Mouse (Mus musculus): Measurements from ENCODE around the gene Polr3h. TPM values are rescaled to one million over a fixed set of nuclear protein-coding genes. Genes with fewer than 3 reads are reported as not detected.
A peak's percentile ranks its signal among the peaks of the same experiment; 100 is the strongest.

Gene Polr3h
- polyA plus RNA-seq, 1 experiment from 2014 or later: 108 TPM

DNA sequence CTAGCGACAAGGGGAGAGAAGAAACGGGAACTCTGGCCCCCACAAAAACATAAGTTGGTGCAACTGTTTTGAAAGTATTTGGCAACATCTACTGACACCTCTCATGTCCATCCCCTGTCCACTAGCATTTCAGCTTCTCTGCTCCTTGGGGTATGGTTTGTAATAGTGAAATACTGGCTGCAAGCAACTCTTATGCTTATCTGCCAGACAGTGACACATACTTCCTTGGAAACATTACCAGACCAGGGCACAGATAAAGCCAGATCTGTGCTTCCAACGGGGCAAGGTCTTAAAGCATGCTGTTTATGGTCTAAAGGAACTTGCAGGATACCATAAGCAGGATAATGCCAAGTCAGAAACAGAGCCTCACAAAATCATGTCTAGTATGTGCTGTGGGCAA, 32.9 kb upstream of the Polr3h start:
- WGBS: 69% methylated on average over 3 of the region's 3 CpGs
- no peak for DNase-seq (ENCODE audit: low spot score)
- H3K27ac ChIP-seq: no peak overlapping the region
- H3K9me3 ChIP-seq: no peaks in the 10 kb centered on the region
- H3K4me1 ChIP-seq: peaks cover 11% of the 10 kb centered on the region; the same call in 1 of the 2 replicates
- H3K27me3 ChIP-seq (ENCODE audit: insufficient read depth, poor library complexity, severe bottlenecking): no peaks in the 10 kb centered on the region
- peaks cover 13% of the 10 kb centered on the region; the same call in 1 of the 2 replicates for H3K36me3 ChIP-seq
- no peak overlapping the region for H3K4me3 ChIP-seq

DNA sequence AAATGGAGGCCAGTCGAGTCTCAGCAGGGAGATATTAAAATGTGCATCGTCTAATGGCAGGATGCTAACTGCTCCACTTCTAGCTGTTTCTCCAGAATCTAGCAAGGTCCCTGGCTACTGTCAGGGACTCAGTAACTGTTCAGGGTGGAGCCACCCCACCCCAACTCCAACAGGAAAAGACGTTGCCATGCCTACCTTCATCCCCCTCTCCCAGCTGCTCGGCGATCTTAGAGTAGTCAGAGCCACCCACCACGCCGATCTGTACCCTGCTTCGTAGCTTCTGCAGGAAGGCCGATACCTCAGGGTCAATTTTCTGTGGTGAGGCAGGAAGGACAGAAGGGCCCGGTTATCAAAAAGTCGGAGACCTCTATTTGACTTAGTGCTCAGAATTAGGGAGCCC, 31.6 kb upstream of the Polr3h start:
- peaks cover 11% of the 10 kb centered on the region; the same call in 1 of the 2 replicates for H3K4me1 ChIP-seq
- H3K27me3 ChIP-seq (ENCODE audit: insufficient read depth, poor library complexity, severe bottlenecking): no peaks in the 10 kb centered on the region
- H3K9me3 ChIP-seq: no peaks in the 10 kb centered on the region
- H3K4me3 ChIP-seq: no peak overlapping the region
- H3K36me3 ChIP-seq: peaks cover 15% of the 10 kb centered on the region; the same call in 1 of the 2 replicates
- no peak overlapping the region for H3K27ac ChIP-seq
- WGBS: 80% methylated on average over 11 of the region's 11 CpGs
- no peak for DNase-seq (ENCODE audit: low spot score)

DNA sequence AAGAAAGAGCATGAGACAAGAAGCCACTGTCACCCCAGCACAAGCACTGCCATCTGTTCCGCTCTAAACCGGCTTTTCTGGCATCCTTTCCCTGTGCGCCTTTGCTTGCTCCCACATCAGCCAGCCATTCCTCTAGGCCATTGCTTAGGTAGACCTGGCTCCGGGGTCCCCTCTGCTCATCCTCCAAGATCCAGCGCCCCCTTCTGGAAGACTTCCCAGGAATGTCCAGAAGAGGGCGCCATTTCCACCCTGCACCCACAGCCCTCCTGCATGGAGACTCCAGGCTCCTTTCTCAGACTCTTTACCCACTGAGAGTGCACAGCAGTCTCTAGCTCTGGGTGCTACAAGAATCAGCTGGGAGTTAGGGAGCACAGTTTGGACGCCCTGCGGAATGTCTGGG, 30.4 kb upstream of the Polr3h start:
- Histone ChIP-seq H3K27me3 (ENCODE audit: insufficient read depth, poor library complexity, severe bottlenecking) (no peaks in the 10 kb centered on the region), H3K9me3 (no peaks in the 10 kb centered on the region), H3K4me3 (no peak overlapping the region), H3K4me1 (peaks cover 11% of the 10 kb centered on the region; the same call in 1 of the 2 replicates), H3K36me3 (peaks cover 21% of the 10 kb centered on the region), H3K27ac (no peak overlapping the region)
- no peak for DNase-seq (ENCODE audit: low spot score)
- whole genome bisulfite sequencing: 51% methylated on average over 8 of the region's 8 CpGs

- no peaks in the 10 kb centered on the region for H3K9me3 ChIP-seq
- H3K4me1 ChIP-seq: peaks cover 8% of the 10 kb centered on the region; the same call in 1 of the 2 replicates
- H3K4me3 ChIP-seq: no peak overlapping the region
- DNase-seq (ENCODE audit: low spot score): peak; percentile 61
- WGBS: 94% methylated on average over 15 of the region's 15 CpGs
- peaks cover 24% of the 10 kb centered on the region for H3K36me3 ChIP-seq
- no peak overlapping the region for H3K27ac ChIP-seq
- H3K27me3 ChIP-seq (ENCODE audit: insufficient read depth, poor library complexity, severe bottlenecking): 0 out of 2 replicates have a peak, but pooled peaks cover 3% of the 10 kb centered on the region
Measured at GRCm38 (mm10) chr15:81955414-81955813, 29.4 kb upstream of the Polr3h start.

DNA sequence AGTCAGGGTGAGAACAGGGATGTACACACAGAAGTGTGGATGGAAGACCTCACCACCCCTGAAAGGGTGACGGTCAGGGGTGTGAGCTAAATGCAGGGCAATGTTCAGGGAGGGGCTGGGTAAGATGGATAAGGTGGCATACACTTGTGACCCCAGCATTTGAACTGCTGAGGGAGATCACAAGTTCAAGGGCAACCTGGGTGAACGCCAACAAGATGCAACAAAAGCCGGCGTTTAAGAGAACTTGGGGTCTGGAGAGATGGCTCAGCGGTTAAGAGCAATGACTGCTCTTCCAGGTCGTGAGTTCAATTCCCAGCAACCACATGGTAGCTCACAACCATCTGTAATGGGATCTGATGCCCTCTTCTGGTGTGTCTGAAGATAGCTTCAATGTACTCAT, 28.7 kb upstream of the Polr3h start:
- Histone ChIP-seq H3K9me3 (no peaks in the 10 kb centered on the region), H3K4me1 (peaks cover 5% of the 10 kb centered on the region), H3K27me3 (ENCODE audit: insufficient read depth, poor library complexity, severe bottlenecking) (0 out of 2 replicates have a peak, but pooled peaks cover 3% of the 10 kb centered on the region), H3K27ac (no peak overlapping the region), H3K4me3 (no peak overlapping the region), H3K36me3 (peaks cover 24% of the 10 kb centered on the region)
- WGBS: 96% methylated on average over 6 of the region's 6 CpGs
- no peak for DNase-seq (ENCODE audit: low spot score)

GRCm38 (mm10) chr15:81954151-81954583, 28.1 kb upstream of the Polr3h start:
- Histone ChIP-seq H3K36me3 (peaks cover 24% of the 10 kb centered on the region), H3K27me3 (ENCODE audit: insufficient read depth, poor library complexity, severe bottlenecking) (0 out of 2 replicates have a peak, but pooled peaks cover 3% of the 10 kb centered on the region), H3K9me3 (no peaks in the 10 kb centered on the region), H3K4me3 (no peak overlapping the region), H3K27ac (no peak overlapping the region), H3K4me1 (peaks cover 5% of the 10 kb centered on the region)
- DNase-seq (ENCODE audit: low spot score): peak; percentile 68
- WGBS: 92% methylated on average over 9 of the region's 9 CpGs

DNA sequence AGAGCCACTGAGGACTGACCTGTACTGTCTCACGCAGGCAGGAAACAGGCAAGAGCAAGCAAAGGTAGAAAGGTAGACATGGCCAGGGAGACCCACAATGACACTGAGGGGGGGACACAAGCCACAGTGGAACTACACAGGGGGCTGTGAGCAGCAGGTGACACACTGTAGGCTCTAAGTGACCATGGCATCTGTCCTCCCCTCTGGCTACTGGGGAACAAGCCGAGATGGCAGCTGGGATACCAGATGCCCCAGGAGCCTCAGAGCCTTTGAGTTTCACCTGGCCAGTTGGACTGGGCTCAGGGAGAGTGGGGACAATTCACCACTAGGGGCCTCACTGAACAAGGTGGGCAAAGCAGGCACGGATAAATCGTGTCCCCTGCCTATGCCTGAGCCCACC, 26.3 kb upstream of the Polr3h start:
- WGBS: 77% methylated on average over 4 of the region's 4 CpGs
- H3K4me3 ChIP-seq: no peak overlapping the region
- H3K9me3 ChIP-seq: no peaks in the 10 kb centered on the region
- peaks cover 24% of the 10 kb centered on the region for H3K36me3 ChIP-seq
- DNase-seq (ENCODE audit: low spot score): peak; percentile 70
- H3K27me3 ChIP-seq (ENCODE audit: insufficient read depth, poor library complexity, severe bottlenecking): 0 out of 2 replicates have a peak, but pooled peaks cover 3% of the 10 kb centered on the region
- H3K4me1 ChIP-seq: peaks cover 14% of the 10 kb centered on the region
- H3K27ac ChIP-seq: no peak overlapping the region

DNA sequence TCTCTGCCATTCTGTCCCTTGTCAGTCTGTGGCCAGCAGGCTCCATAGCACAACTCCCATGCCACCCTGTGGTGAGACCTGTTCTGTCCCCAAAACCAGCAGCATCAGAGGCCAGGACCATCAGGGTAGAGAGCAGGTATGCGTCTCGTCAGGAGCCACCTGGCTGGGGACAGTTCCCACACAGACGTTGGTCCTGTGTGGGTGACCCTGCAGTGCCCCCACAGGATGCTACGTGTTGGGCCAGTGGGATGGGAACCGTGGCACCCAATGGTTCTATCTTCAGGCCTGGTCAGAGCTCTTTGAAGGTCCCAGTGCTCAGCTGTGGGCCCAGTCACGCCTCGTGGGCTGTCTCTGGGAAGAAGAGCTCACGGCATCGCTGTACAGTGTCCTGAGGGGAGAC, 25.1 kb upstream of the Polr3h start:
- no peak overlapping the region for H3K27ac ChIP-seq
- no peaks in the 10 kb centered on the region for H3K9me3 ChIP-seq
- 0 out of 2 replicates have a peak, but pooled peaks cover 3% of the 10 kb centered on the region for H3K27me3 ChIP-seq (ENCODE audit: insufficient read depth, poor library complexity, severe bottlenecking)
- H3K36me3 ChIP-seq: peaks cover 24% of the 10 kb centered on the region
- no peak overlapping the region for H3K4me3 ChIP-seq
- WGBS: 89% methylated on average over 9 of the region's 9 CpGs
- DNase-seq (ENCODE audit: low spot score): peak; percentile 73
- H3K4me1 ChIP-seq: peaks cover 14% of the 10 kb centered on the region

DNA sequence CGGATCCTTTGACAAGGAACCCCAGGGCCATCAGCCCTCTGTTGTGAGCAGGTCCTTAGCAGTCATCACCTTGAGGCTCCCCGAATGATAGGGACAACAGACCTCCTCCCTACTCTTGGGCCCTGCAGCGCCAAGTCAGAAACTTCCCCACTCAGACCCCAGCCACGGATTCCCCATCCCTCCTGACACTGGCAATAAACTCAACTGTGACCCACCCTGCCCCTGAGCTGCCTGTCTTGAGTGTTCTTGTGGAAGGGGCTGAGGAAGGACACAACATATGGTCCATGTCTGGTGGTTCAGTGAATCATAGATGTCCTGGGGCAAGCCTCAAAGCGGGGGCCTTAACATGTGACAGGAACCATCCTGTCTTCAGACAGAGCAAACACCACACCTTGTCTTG, 24.7 kb upstream of the Polr3h start:
- DNase-seq (ENCODE audit: low spot score): peak; percentile 57
- Histone ChIP-seq H3K4me1 (peaks cover 14% of the 10 kb centered on the region), H3K4me3 (no peak overlapping the region), H3K36me3 (peaks cover 24% of the 10 kb centered on the region), H3K9me3 (no peaks in the 10 kb centered on the region), H3K27ac (no peak overlapping the region), H3K27me3 (ENCODE audit: insufficient read depth, poor library complexity, severe bottlenecking) (0 out of 2 replicates have a peak, but pooled peaks cover 3% of the 10 kb centered on the region)
- WGBS: 83% methylated on average over 5 of the region's 5 CpGs

DNA sequence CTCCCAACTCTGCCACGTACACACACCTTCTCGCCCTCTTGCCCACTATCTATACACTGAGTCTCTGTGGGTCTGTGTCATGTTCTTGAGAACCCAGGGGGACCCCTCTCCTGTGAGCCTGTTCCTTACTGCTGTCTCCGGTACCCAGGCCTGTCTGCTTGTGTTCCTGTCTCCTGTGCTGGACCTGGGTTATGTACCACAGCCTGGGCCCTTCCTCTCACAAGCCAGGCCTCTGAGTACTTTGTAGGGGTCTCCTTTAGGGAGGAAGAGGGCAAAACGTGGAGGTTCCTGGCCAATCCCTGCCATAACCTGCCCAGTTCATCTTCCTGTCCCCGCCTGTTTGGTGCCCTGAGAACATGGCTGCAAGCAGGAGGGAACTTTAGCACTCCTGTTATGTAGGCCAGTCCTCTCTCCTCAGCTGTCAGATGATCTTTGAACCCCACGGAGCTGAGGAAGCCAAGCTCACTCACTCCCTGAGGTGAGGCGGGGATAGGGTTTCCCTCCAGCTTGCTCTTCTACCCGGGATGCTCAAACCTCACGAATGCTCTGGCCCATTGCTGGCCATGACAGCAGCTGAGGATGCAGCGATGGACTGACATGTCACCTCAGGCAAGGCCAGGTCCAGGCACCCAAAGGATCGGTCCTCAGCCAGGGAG, 23.6 kb upstream of the Polr3h start:
- H3K4me1 ChIP-seq: peaks cover 14% of the 10 kb centered on the region

GRCm38 (mm10) chr15:81949076-81949475, 23.0 kb upstream of the Polr3h start:
- peaks cover 13% of the 10 kb centered on the region for H3K36me3 ChIP-seq
- 0 out of 2 replicates have a peak, but pooled peaks cover 3% of the 10 kb centered on the region for H3K27me3 ChIP-seq (ENCODE audit: insufficient read depth, poor library complexity, severe bottlenecking)
- no peak for DNase-seq (ENCODE audit: low spot score)
- H3K4me3 ChIP-seq: no peak overlapping the region
- H3K27ac ChIP-seq: no peak overlapping the region
- peaks cover 14% of the 10 kb centered on the region for H3K4me1 ChIP-seq
- H3K9me3 ChIP-seq: no peaks in the 10 kb centered on the region
- WGBS: 79% methylated on average over 10 of the region's 10 CpGs

More for the DNA sequence above, 23.6 kb upstream of the Polr3h start:
- Histone ChIP-seq H3K27me3 (ENCODE audit: insufficient read depth, poor library complexity, severe bottlenecking) (0 out of 2 replicates have a peak, but pooled peaks cover 3% of the 10 kb centered on the region), H3K27ac (no peak overlapping the region), H3K4me3 (no peak overlapping the region), H3K9me3 (no peaks in the 10 kb centered on the region), H3K36me3 (peaks cover 18% of the 10 kb centered on the region)
- 63% methylated on average over 11 of the region's 11 CpGs for WGBS
- DNase-seq (ENCODE audit: low spot score): peak; percentile 64

- Histone ChIP-seq H3K9me3 (no peaks in the 10 kb centered on the region), H3K27ac (peak overlapping the region; percentile 16; the same call in 1 of the 2 replicates), H3K36me3 (no peaks in the 10 kb centered on the region), H3K4me3 (no peak overlapping the region), H3K27me3 (ENCODE audit: insufficient read depth, poor library complexity, severe bottlenecking) (peaks cover 2% of the 10 kb centered on the region; the same call in 1 of the 2 replicates), H3K4me1 (peaks cover 21% of the 10 kb centered on the region)
- 26% methylated on average over 9 of the region's 9 CpGs for WGBS
- DNase-seq (ENCODE audit: low spot score): no peak
Measured at GRCm38 (mm10) chr15:81943176-81943749, 17.2 kb upstream of the Polr3h start.

DNA sequence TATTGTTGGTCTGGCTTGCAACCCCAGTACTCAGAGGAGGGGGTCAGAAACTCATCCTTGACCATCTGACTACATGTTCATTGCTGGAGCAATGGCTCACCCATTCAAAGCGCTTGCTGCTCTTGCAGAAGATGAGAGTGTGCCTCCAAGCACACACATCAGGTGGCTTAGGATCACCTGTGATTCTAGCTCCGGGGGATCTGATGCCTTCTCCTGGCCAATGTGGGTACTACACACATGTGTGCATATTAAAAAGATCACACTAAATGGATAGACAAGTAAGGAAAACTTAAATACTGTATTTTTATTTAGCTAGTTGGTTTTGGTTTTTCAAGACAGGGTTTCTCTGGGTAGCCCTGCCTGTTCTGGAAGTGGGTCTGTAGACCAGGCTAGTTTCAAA, 15.0 kb upstream of the Polr3h start:
- WGBS: 92% methylated on average over 2 of the region's 2 CpGs
- no peaks in the 10 kb centered on the region for H3K9me3 ChIP-seq

More for the DNA sequence above, 15.0 kb upstream of the Polr3h start:
- Histone ChIP-seq H3K27me3 (ENCODE audit: insufficient read depth, poor library complexity, severe bottlenecking) (peaks cover 15% of the 10 kb centered on the region), H3K4me3 (no peak overlapping the region), H3K27ac (no peak overlapping the region), H3K36me3 (no peaks in the 10 kb centered on the region), H3K4me1 (peaks cover 40% of the 10 kb centered on the region)
- DNase-seq (ENCODE audit: low spot score): no peak
